Mouse (Mus musculus) lung, adult 2 months (tissue): Measurements from ENCODE around the gene Orc6. TPM values are rescaled to one million over a fixed set of nuclear protein-coding genes. Genes with fewer than 3 reads are reported as not detected.

ENCODE experiments used
- DNase-seq: peaks from one replicate; pipeline ENCODE4 v3.0.0; 2022
- H3K4me1 ChIP-seq: fragments of 200-500 bp; 2 replicates; pipeline ENCODE4 v1.6.1; 2011; ENCODE audit warnings: low read length; ENCODE audit not compliant: control insufficient read depth, insufficient read depth
- H3K4me3 ChIP-seq: fragments of 200-500 bp; replicated peaks from 2 replicates; pipeline ENCODE3; 2011; ENCODE audit warnings: low read depth, mild to moderate bottlenecking, control low read depth, low read length; ENCODE audit errors: extremely low read depth
- CTCF ChIP-seq: fragments of 200-500 bp; IDR thresholded peaks from 2 replicates; pipeline ENCODE4 v1.5.1; 2011; ENCODE audit warnings: mild to moderate bottlenecking, low read length, control low read depth; ENCODE audit not compliant: insufficient read depth
- POLR2A ChIP-seq: fragments of 200-500 bp; IDR thresholded peaks from 2 replicates; pipeline ENCODE4 v1.6.1; 2011; ENCODE audit warnings: low read depth, mild to moderate bottlenecking, control low read depth, low read length, borderline replicate concordance; ENCODE audit errors: extremely low read depth
- WGBS: fragments of 180-500 bp; shearing (Covaris S2); methylation state at CpG from one replicate; pipeline ENCODE4 v1.1.7; 2018; 5-methylcytosine and 5-hydroxymethylcytosine counted together
- polyA plus RNA-seq: library from polyadenylated mRNA; depleted of rRNA; stranded (reverse); fragments of >200 nt; gene quantifications from 2 replicates; pipeline ENCODE4 v1.2.3, GENCODE M21; 2012; rRNA removed

Gene Orc6
- 10.1 and 11.9 TPM in 2 replicates for polyA plus RNA-seq

DNA sequence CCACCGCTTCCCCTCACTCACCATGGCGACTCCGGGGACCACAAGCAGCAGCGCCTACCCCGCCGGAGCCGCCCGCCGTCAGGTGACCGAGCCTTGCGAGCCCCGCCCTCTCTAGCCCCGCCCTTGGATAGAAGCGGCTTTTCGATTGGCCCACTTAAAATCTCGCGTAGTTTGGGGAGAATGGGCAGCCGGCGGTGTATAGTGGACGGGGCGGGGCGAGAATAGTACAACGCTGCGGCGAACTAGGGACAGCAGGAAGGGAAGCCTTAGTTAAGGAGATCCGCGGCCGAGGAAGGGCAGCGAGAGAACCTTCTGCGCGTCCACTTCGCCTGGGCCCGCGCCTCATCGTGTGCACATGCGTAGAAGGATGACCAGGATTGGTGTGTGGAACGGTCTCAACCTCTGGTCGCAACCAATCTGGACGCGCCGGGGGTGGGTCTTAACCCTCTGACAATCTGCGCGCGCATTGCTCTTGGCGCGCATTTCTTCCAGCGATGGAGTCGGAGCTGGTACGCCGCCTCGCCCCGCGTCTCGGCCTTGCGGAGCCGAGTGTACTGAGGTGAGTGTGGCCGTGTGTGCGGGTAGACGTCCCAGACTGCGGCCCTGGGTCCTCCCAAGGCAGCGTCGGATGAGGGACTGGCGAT is at the start of gene Orc6, which contains the start of gene Vps35:
TSS of gene Orc6 (plus strand) at position 199 of the 644 bp plus-strand sequence.
TSS of gene Vps35 (minus strand) at position 369 of the 644 bp plus-strand sequence.
- peak within 1 kb of the TSS; percentile 95 for H3K4me3 ChIP-seq
- WGBS: under 1% methylated on average over 63 of the region's 63 CpGs
- H3K4me1 ChIP-seq: peaks cover 3% of the 10 kb centered on the region; the same call in 1 of the 2 replicates
- TF ChIP-seq POLR2A: peak; percentile 80; the same call in 1 of the 2 replicates
- no peak for TF ChIP-seq CTCF
- peak; percentile 93 for DNase-seq

DNA sequence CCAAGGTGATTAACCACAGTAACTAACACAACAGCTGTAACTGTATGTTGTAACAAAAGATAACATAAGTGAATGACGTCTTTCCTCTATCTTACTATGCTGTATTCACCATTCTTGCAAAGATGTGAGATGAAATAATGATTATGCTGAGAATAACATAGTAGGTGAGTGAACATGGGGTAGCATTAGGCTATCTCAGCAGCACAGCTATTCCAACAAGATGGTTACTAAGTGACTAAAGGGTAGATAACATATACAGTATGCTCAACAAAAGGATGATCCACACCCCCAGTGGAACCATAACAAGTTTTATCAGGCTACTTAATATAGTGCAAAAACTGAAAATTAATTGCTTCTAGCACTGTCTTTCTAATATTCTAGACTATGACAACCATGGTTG is 12.6 kb upstream of the Orc6 start:
- H3K4me3 ChIP-seq: no peak overlapping the region
- 87% methylated on average over 1 of the region's 1 CpGs for WGBS

DNA sequence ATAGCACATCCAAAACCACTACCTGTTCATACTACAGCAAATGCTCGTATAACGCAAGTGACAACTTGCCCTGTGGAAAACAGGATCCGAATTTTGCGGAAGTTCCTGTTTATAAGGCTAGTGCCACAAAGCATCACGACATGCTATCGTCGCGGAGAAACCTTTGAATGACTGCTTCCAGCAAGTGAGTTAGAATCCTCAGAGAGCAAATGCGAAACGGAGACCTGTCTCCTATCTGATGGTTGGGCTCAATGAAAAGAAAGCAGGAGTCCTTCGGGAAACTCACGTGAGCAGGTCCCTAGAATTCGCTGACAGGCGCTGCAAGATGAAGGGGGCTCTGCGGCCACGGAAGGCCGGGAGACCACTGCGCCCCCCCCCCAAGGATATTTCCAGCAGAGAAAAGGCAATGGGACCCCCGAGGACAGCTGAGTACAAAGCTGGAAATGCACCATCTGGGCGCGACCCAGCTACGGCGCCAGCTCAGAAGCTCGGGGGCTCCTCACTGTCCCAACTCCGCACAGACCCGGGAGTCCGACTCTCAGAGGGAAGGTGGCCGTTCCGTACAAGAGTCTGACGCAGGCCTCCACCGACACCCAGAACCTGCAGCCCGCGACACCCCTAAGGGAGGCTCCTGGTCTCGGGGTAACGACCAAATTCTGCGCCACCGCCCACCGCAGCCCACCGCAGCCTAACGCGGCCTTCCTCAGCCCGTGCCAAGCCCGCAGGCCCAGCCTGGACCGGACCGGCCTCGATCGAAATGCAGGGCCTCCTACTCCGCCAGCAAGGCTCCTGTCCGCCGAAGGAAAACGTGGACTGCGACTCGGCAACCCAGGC is 615 bp upstream of the Orc6 start:
- peak; percentile 14 for DNase-seq
- WGBS: under 1% methylated on average over 53 of the region's 53 CpGs

More for the DNA sequence above, 12.6 kb upstream of the Orc6 start:
- no peaks in the 10 kb centered on the region for H3K4me1 ChIP-seq
- no peak for TF ChIP-seq CTCF
- TF ChIP-seq POLR2A: no peak
- no peak for DNase-seq

DNA sequence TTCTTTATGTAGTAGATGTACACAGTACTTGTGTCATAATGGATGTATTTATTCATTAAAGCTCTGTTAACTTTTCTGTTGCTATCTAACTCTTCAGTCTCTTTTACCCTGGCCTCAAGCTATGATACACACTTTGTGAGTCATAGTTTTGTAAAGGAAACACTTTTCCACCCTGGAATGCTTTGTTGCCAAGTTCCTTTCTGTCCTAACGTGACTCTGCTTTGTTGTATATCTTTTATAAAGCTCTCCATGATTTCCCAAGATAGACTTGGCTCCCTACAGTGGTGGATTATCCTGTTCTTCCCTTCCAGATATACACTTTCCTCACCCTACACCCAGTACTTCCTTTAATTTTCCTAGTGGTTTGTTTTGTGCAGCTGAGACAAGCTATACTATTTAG is 2.5 kb downstream of the Orc6 start:
- 13% methylated on average over 1 of the region's 1 CpGs for WGBS
- peaks cover 3% of the 10 kb centered on the region; the same call in 1 of the 2 replicates for H3K4me1 ChIP-seq
- TF ChIP-seq POLR2A: no peak
- TF ChIP-seq CTCF: no peak
- no peak overlapping the region for H3K4me3 ChIP-seq
- DNase-seq: no peak

More for the DNA sequence above, 615 bp upstream of the Orc6 start:
- TF ChIP-seq POLR2A: no peak
- TF ChIP-seq CTCF: no peak
- Histone ChIP-seq H3K4me1 (peaks cover 3% of the 10 kb centered on the region; the same call in 1 of the 2 replicates), H3K4me3 (peak overlapping the region; percentile 95)

DNA sequence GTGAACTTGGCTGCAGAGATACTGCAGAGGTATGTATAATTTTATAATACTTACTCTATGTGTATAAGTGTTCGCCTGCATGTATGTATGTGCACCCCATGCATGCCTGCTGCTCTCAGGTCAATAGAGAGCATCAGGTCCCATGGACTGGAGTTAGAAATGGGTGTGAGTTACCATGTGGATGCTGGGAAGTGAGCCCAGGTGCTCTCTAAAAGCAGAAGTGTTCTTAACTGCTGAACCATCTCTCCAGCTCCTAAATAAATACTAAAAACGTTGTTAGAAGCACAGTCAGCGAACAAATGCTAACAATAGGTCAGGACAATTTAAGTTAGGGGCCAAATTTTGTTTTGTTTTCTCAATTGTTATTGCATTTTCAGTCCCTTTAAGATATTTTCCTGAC is 3.5 kb downstream of the Orc6 start:
- no peak for TF ChIP-seq POLR2A
- no peak for TF ChIP-seq CTCF
- Histone ChIP-seq H3K4me3 (no peak overlapping the region), H3K4me1 (peaks cover 3% of the 10 kb centered on the region; the same call in 1 of the 2 replicates)
- WGBS: 62% methylated on average over 3 of the region's 3 CpGs
- peak; percentile 48 for DNase-seq

DNA sequence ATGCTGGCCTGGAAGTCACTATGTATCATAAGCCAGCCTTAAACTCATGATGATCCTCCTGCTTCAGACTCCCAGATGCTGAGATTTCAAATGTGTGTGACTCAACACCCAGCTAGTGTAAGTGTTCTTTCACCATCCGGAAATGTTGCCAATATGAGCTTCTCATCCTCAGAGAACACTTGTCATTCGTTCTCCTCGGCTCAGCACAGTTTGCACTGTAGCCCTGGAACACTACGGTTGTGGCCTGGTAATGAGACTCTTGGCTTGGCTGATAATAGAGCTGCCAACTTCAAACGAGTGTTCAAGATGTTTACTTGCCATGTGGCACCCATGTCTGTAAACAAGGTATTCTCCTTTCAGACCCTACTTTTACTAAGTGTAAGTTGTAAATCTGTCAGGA is 4.1 kb downstream of the Orc6 start:
- 50% methylated on average over 5 of the region's 5 CpGs for WGBS
- H3K4me3 ChIP-seq: no peak overlapping the region
- TF ChIP-seq POLR2A (no peak), CTCF (no peak)
- DNase-seq: no peak
- peaks cover 2% of the 10 kb centered on the region; the same call in 1 of the 2 replicates for H3K4me1 ChIP-seq

DNA sequence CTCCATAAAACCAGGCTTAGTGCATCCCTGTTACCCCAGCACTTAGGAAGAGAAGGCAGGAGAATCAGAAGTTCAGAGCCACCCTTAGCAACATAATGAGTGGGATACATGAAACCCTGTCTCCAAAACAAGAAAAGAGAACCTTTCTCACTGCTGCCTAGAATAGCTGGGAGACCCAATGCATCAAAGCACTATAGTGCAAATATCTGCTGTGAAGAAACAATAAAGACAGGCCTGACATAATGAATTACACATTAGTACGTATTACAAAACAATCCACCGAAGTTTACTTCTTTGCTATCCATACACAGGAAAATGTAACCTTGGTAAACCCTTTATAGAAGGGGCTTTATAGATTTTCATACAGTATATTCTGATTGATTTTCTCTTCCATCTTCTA is 9.1 kb downstream of the Orc6 start:
- WGBS: 84% methylated on average over 2 of the region's 2 CpGs
- H3K4me3 ChIP-seq: no peak overlapping the region
- H3K4me1 ChIP-seq: no peaks in the 10 kb centered on the region
- no peak for DNase-seq
- TF ChIP-seq CTCF (no peak), POLR2A (no peak)

DNA sequence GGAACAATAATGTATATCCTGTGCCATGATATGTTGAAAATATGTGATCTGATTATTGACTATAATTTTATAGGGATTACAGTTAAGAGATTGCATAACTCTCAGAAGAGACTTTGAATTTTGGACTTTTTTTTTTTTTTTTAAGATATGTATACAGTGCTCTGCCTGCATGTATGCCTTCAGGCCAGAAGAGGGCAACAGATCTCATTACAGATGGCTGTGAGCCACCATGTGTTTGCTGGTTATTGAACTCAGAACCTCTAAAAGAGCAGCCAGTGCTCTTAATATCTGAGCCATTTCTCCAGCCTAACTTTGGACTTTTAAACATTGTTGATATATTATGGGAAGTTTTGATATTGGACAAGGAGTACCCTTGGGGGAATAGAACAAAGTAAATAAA is 12.3 kb downstream of the Orc6 start:
- no peak for DNase-seq
- Histone ChIP-seq H3K4me1 (no peaks in the 10 kb centered on the region), H3K4me3 (no peak overlapping the region)
- no peak for TF ChIP-seq POLR2A
- TF ChIP-seq CTCF: peak; percentile 35; the same call in 1 of the 2 replicates

DNA sequence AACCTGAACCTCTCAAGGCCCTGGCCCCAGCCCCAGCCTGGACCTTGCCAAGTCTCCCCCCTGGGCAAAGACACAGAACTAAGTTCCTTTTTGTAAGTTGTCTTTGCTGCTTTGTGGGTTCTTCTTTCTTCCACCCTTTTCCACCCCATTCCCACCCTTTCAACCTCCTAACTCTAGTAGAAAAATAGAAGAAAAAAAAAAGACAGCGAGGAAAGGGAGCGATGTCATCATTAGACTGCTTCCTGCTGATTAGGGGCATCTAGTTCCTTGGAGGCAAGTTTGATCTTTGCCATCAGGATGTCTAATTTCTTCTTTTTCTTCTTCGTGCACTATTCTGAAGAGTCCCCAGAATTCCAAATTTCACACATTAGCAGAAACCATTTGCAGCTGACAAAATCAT is 13.6 kb downstream of the Orc6 start:
- Histone ChIP-seq H3K4me3 (no peak overlapping the region), H3K4me1 (no peaks in the 10 kb centered on the region)
- no peak for DNase-seq
- TF ChIP-seq POLR2A: no peak
- TF ChIP-seq CTCF: no peak
- 53% methylated on average over 3 of the region's 3 CpGs for WGBS

DNA sequence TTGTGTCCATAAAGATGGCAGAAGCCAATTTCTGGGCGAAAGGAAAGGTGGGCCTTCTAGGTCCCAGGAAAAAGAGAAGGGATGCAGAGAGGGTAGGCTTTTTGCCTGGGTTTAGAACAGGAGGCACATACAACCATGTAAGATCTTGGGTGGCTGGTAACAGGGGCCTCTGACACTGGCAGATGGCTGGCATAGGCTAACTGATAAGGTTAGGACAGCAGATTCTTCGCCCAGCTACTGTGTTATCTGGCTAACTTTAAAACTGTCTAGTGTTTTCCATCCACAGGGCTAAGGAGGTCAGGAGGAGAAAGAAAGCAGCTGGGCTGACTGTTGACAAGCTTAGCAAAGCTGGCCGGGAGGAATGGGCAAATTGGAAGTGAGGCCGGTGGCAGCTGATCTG is 19.1 kb downstream of the Orc6 start:
- Histone ChIP-seq H3K4me3 (no peak overlapping the region), H3K4me1 (no peaks in the 10 kb centered on the region)
- no peak for TF ChIP-seq POLR2A
- no peak for TF ChIP-seq CTCF
- DNase-seq: no peak
- 91% methylated on average over 4 of the region's 4 CpGs for WGBS
